Mouse (Mus musculus) urinary bladder, postnatal 10 days (tissue): ENCODE results near the gene Zfp592.

ENCODE experiments used
- DNase-seq: peaks from one replicate; pipeline ENCODE4 v3.0.0; 2022; ENCODE audit warnings: low spot score

Zfp592 gene

GRCm38 (mm10) chr7:81057901-81058711 lies 64.6 kb downstream of the Zfp592 start:
- no peak for DNase-seq

- DNase-seq, result no peak
Measured at GRCm38 (mm10) chr7:81058712-81059154, 65.3 kb downstream of the Zfp592 start.

GRCm38 (mm10) chr7:81059388-81059787 lies 65.9 kb downstream of the Zfp592 start:
- DNase-seq, result no peak

GRCm38 (mm10) chr7:81060908-81061307 lies 67.4 kb downstream of the Zfp592 start:
- no peak for DNase-seq

GRCm38 (mm10) chr7:81061936-81062335 lies 68.5 kb downstream of the Zfp592 start:
- DNase-seq, result no peak

GRCm38 (mm10) chr7:81063332-81063731 lies 69.9 kb downstream of the Zfp592 start:
- no peak for DNase-seq

- no peak for DNase-seq
Measured at GRCm38 (mm10) chr7:81066714-81067113, 73.2 kb downstream of the Zfp592 start.

- no peak for DNase-seq
Measured at GRCm38 (mm10) chr7:81072463-81072862, 79.0 kb downstream of the Zfp592 start.

GRCm38 (mm10) chr7:81073273-81073672 lies 79.8 kb downstream of the Zfp592 start:
- DNase-seq, result no peak

GRCm38 (mm10) chr7:81074546-81074945 lies 81.1 kb downstream of the Zfp592 start:
- no peak for DNase-seq

GRCm38 (mm10) chr7:81075299-81075698 lies 81.8 kb downstream of the Zfp592 start:
- no peak for DNase-seq

- DNase-seq, result no peak
Measured at GRCm38 (mm10) chr7:81075732-81076131, 82.3 kb downstream of the Zfp592 start.

GRCm38 (mm10) chr7:81077009-81077408 lies 83.5 kb downstream of the Zfp592 start:
- DNase-seq, result no peak

GRCm38 (mm10) chr7:81078740-81079139 lies 85.3 kb downstream of the Zfp592 start:
- DNase-seq, result no peak

GRCm38 (mm10) chr7:81093420-81093965 lies 100.0 kb downstream of the Zfp592 start:
- no peak for DNase-seq

- no peak for DNase-seq
Measured at GRCm38 (mm10) chr7:81094104-81094757, 100.8 kb downstream of the Zfp592 start.
